Mouse (Mus musculus): ENCODE data around the gene Cacna1a. TPM values are rescaled to one million over a fixed set of nuclear protein-coding genes. Genes with fewer than 3 reads are reported as not detected.
A peak's percentile ranks its signal among the peaks of the same experiment; 100 is the strongest.

The Cacna1a gene
- polyA plus RNA-seq, 1 experiment from 2014 or later, result 0.15 TPM

GRCm38 (mm10) chr8:84413886-84414851 lies 25.9 kb downstream of the Cacna1a start:
- Histone ChIP-seq H3K27ac (replicated peaks) (no peak overlapping the region), H3K9me3 (replicated peaks) (no peaks in the 10 kb centered on the region), H3K36me3 (replicated peaks) (no peaks in the 10 kb centered on the region), H3K27me3 (peaks cover 80% of the 10 kb centered on the region), H3K4me2 (peak overlapping the region; percentile 62), H3K9ac (no peak overlapping the region), H3K4me3 (replicated peaks) (peak overlapping the region; percentile 35), H3K4me1 (replicated peaks) (peaks cover 5% of the 10 kb centered on the region; the same call in 1 of the 2 replicates)
- ATAC-seq (ENCODE audit: insufficient read depth), result no peak
- WGBS (ENCODE audit: insufficient replicate concordance), result 3% methylated on average over 63 of the region's 72 CpGs

- H3K36me3 ChIP-seq (replicated peaks), result no peaks in the 10 kb centered on the region
- peak overlapping the region; percentile 62 for H3K4me2 ChIP-seq
- no peak for ATAC-seq (ENCODE audit: insufficient read depth)
- WGBS (ENCODE audit: insufficient replicate concordance), result under 1% methylated on average over 20 of the region's 20 CpGs
- peak overlapping the region; percentile 35 for H3K4me3 ChIP-seq (replicated peaks)
- H3K27ac ChIP-seq (replicated peaks), result no peak overlapping the region
- peaks cover 87% of the 10 kb centered on the region for H3K27me3 ChIP-seq
- no peaks in the 10 kb centered on the region for H3K9me3 ChIP-seq (replicated peaks)
- H3K9ac ChIP-seq, result no peak overlapping the region
- peaks cover 5% of the 10 kb centered on the region; the same call in 1 of the 2 replicates for H3K4me1 ChIP-seq (replicated peaks)
These were observed 26.7 kb downstream of the Cacna1a start for GRCm38 (mm10) chr8:84414918-84415317.

GRCm38 (mm10) chr8:84415378-84415898 lies 27.2 kb downstream of the Cacna1a start:
- Histone ChIP-seq H3K9me3 (replicated peaks) (no peaks in the 10 kb centered on the region), H3K9ac (no peak overlapping the region), H3K4me3 (replicated peaks) (peak overlapping the region; percentile 35), H3K27me3 (peaks cover 87% of the 10 kb centered on the region), H3K4me2 (peak overlapping the region; percentile 62), H3K36me3 (replicated peaks) (no peaks in the 10 kb centered on the region), H3K4me1 (replicated peaks) (peaks cover 5% of the 10 kb centered on the region; the same call in 1 of the 2 replicates), H3K27ac (replicated peaks) (no peak overlapping the region)
- no peak for ATAC-seq (ENCODE audit: insufficient read depth)
- under 1% methylated on average over 60 of the region's 64 CpGs for WGBS (ENCODE audit: insufficient replicate concordance)

- no peak overlapping the region for H3K4me2 ChIP-seq
- no peaks in the 10 kb centered on the region for H3K9me3 ChIP-seq (replicated peaks)
- WGBS (ENCODE audit: insufficient replicate concordance), result 17% methylated on average over 14 of the region's 14 CpGs
- peaks cover 87% of the 10 kb centered on the region for H3K27me3 ChIP-seq
- peaks cover 5% of the 10 kb centered on the region; the same call in 1 of the 2 replicates for H3K4me1 ChIP-seq (replicated peaks)
- H3K9ac ChIP-seq, result no peak overlapping the region
- no peak overlapping the region for H3K4me3 ChIP-seq (replicated peaks)
- no peak overlapping the region for H3K27ac ChIP-seq (replicated peaks)
- H3K36me3 ChIP-seq (replicated peaks), result no peaks in the 10 kb centered on the region
- no peak for ATAC-seq (ENCODE audit: insufficient read depth)
These were observed 27.8 kb downstream of the Cacna1a start for GRCm38 (mm10) chr8:84416041-84416440.

GRCm38 (mm10) chr8:84416915-84417314 lies 28.7 kb downstream of the Cacna1a start:
- Histone ChIP-seq H3K36me3 (replicated peaks) (no peaks in the 10 kb centered on the region), H3K9me3 (replicated peaks) (no peaks in the 10 kb centered on the region), H3K27me3 (peaks cover 79% of the 10 kb centered on the region), H3K9ac (no peak overlapping the region), H3K4me2 (no peak overlapping the region), H3K4me3 (replicated peaks) (no peak overlapping the region), H3K27ac (replicated peaks) (no peak overlapping the region), H3K4me1 (replicated peaks) (peaks cover 5% of the 10 kb centered on the region; the same call in 1 of the 2 replicates)
- WGBS (ENCODE audit: insufficient replicate concordance), result 67% methylated on average over 6 of the region's 6 CpGs
- no peak for ATAC-seq (ENCODE audit: insufficient read depth)

- Histone ChIP-seq H3K27me3 (peaks cover 69% of the 10 kb centered on the region), H3K9me3 (replicated peaks) (no peaks in the 10 kb centered on the region), H3K36me3 (replicated peaks) (no peaks in the 10 kb centered on the region), H3K4me2 (no peak overlapping the region), H3K9ac (no peak overlapping the region), H3K4me3 (replicated peaks) (no peak overlapping the region), H3K27ac (replicated peaks) (no peak overlapping the region), H3K4me1 (replicated peaks) (peaks cover 5% of the 10 kb centered on the region; the same call in 1 of the 2 replicates)
- no peak for ATAC-seq (ENCODE audit: insufficient read depth)
- 43% methylated on average over 5 of the region's 5 CpGs for WGBS (ENCODE audit: insufficient replicate concordance)
These were observed 29.6 kb downstream of the Cacna1a start for GRCm38 (mm10) chr8:84417840-84418239.

GRCm38 (mm10) chr8:84424426-84424825 lies 36.2 kb downstream of the Cacna1a start:
- H3K4me2 ChIP-seq, result no peak overlapping the region
- no peak for ATAC-seq (ENCODE audit: insufficient read depth)
- 64% methylated on average over 3 of the region's 3 CpGs for WGBS (ENCODE audit: insufficient replicate concordance)
- H3K27me3 ChIP-seq, result peaks cover 5% of the 10 kb centered on the region; the same call in 1 of the 2 replicates
- H3K36me3 ChIP-seq (replicated peaks), result no peaks in the 10 kb centered on the region
- no peak overlapping the region for H3K4me3 ChIP-seq (replicated peaks)
- H3K4me1 ChIP-seq (replicated peaks), result no peaks in the 10 kb centered on the region
- H3K27ac ChIP-seq (replicated peaks), result no peak overlapping the region
- no peak overlapping the region for H3K9ac ChIP-seq
- H3K9me3 ChIP-seq (replicated peaks), result no peaks in the 10 kb centered on the region

GRCm38 (mm10) chr8:84426087-84426486 lies 37.8 kb downstream of the Cacna1a start:
- 63% methylated on average over 7 of the region's 7 CpGs for WGBS (ENCODE audit: insufficient replicate concordance)
- Histone ChIP-seq H3K9ac (no peak overlapping the region), H3K27me3 (no peaks in the 10 kb centered on the region), H3K27ac (replicated peaks) (no peak overlapping the region), H3K9me3 (replicated peaks) (no peaks in the 10 kb centered on the region), H3K36me3 (replicated peaks) (no peaks in the 10 kb centered on the region), H3K4me1 (replicated peaks) (no peaks in the 10 kb centered on the region), H3K4me3 (replicated peaks) (no peak overlapping the region), H3K4me2 (no peak overlapping the region)
- ATAC-seq (ENCODE audit: insufficient read depth), result no peak

GRCm38 (mm10) chr8:84426582-84426981 lies 38.3 kb downstream of the Cacna1a start:
- Histone ChIP-seq H3K4me1 (replicated peaks) (no peaks in the 10 kb centered on the region), H3K27ac (replicated peaks) (no peak overlapping the region), H3K27me3 (no peaks in the 10 kb centered on the region), H3K9me3 (replicated peaks) (no peaks in the 10 kb centered on the region), H3K4me3 (replicated peaks) (no peak overlapping the region), H3K36me3 (replicated peaks) (no peaks in the 10 kb centered on the region), H3K9ac (no peak overlapping the region), H3K4me2 (no peak overlapping the region)
- 67% methylated on average over 8 of the region's 8 CpGs for WGBS (ENCODE audit: insufficient replicate concordance)
- no peak for ATAC-seq (ENCODE audit: insufficient read depth)

GRCm38 (mm10) chr8:84428034-84428433 lies 39.8 kb downstream of the Cacna1a start:
- 55% methylated on average over 5 of the region's 5 CpGs for WGBS (ENCODE audit: insufficient replicate concordance)
- Histone ChIP-seq H3K4me2 (no peak overlapping the region), H3K4me1 (replicated peaks) (no peaks in the 10 kb centered on the region), H3K36me3 (replicated peaks) (no peaks in the 10 kb centered on the region), H3K4me3 (replicated peaks) (no peak overlapping the region), H3K9ac (no peak overlapping the region), H3K27me3 (no peaks in the 10 kb centered on the region), H3K9me3 (replicated peaks) (no peaks in the 10 kb centered on the region), H3K27ac (replicated peaks) (no peak overlapping the region)
- ATAC-seq (ENCODE audit: insufficient read depth), result no peak

GRCm38 (mm10) chr8:84429014-84429413 lies 40.8 kb downstream of the Cacna1a start:
- no peak overlapping the region for H3K4me3 ChIP-seq (replicated peaks)
- no peak overlapping the region for H3K27ac ChIP-seq (replicated peaks)
- ATAC-seq (ENCODE audit: insufficient read depth), result no peak
- H3K36me3 ChIP-seq (replicated peaks), result no peaks in the 10 kb centered on the region
- 16% methylated on average over 4 of the region's 4 CpGs for WGBS (ENCODE audit: insufficient replicate concordance)
- H3K9ac ChIP-seq, result no peak overlapping the region
- H3K9me3 ChIP-seq (replicated peaks), result no peaks in the 10 kb centered on the region
- no peaks in the 10 kb centered on the region for H3K27me3 ChIP-seq
- no peak overlapping the region for H3K4me2 ChIP-seq
- no peaks in the 10 kb centered on the region for H3K4me1 ChIP-seq (replicated peaks)

All from liver, embryonic 15.5 days (tissue).